Mouse (Mus musculus) skeletal muscle tissue, postnatal 0 days (tissue): ENCODE measurements around the gene Vmn1r165. TPM values are rescaled to one million over a fixed set of nuclear protein-coding genes. Genes with fewer than 3 reads are reported as not detected.

ENCODE experiments used
- polyA plus RNA-seq: library from polyadenylated mRNA; unstranded; fragments of >200 nt; fragmentation: Nextera tagmentation; extraction: Ambion mirVana; gene quantifications from 2 replicates; pipeline ENCODE4 v1.2.1, GENCODE M21; 2015

Vmn1r165 gene
- not detected in 2 replicates for polyA plus RNA-seq

GRCm38 (mm10) chr7:23217032-23217431 is at the start of gene Vmn1r165:
Gene Vmn1r165, plus strand, starts transcription at chr7:23217332.

GRCm38 (mm10) chr7:23251582-23251981 is 34.5 kb downstream of the Vmn1r165 start, which contains the start of gene Vmn1r166:
Gene Vmn1r166, minus strand, starts transcription at chr7:23251682.

Other genes with a start within 250 kb of the Vmn1r165 start
- not detected in 2 replicates for gene Gm4214, start 232.7 kb upstream of the Vmn1r165 start, polyA plus RNA-seq
- gene Gm4216, start 197.4 kb upstream of the Vmn1r165 start, polyA plus RNA-seq: not detected in 2 replicates
- gene Vmn1r163, start 161.8 kb upstream of the Vmn1r165 start, polyA plus RNA-seq: not detected in 2 replicates
- gene Gm8720, start 149.9 kb upstream of the Vmn1r165 start, polyA plus RNA-seq: not detected in 2 replicates
- gene Gm10662, start 72.9 kb upstream of the Vmn1r165 start, polyA plus RNA-seq: not detected in 2 replicates
- gene Vmn1r166, start 34.4 kb downstream of the Vmn1r165 start, polyA plus RNA-seq: not detected in 2 replicates
- gene Gm6902, start 61.6 kb downstream of the Vmn1r165 start, polyA plus RNA-seq: not detected in 2 replicates
- not detected in 2 replicates for gene Nlrp4e, start 83.9 kb downstream of the Vmn1r165 start, polyA plus RNA-seq
- not detected in 2 replicates for gene Nlrp5, start 168.6 kb downstream of the Vmn1r165 start, polyA plus RNA-seq